Mouse (Mus musculus) brain, embryonic 14.5 days (tissue): ENCODE measurements around the gene Gpr27. TPM values are rescaled to one million over a fixed set of nuclear protein-coding genes. Genes with fewer than 3 reads are reported as not detected.
A peak's percentile ranks its signal among the peaks of the same experiment; 100 is the strongest.

Experiments
- DNase-seq: peaks from one replicate; pipeline ENCODE4 v3.0.0-alpha.2; 2011; ENCODE audit warnings: low read depth
- CTCF ChIP-seq: fragments of 200-500 bp; IDR thresholded peaks from 2 replicates; pipeline ENCODE4 v1.5.1; 2012; ENCODE audit warnings: inconsistent platforms, mild to moderate bottlenecking, moderate library complexity, borderline replicate concordance; ENCODE audit not compliant: insufficient read depth, insufficient read length; ENCODE audit errors: extremely low read depth
- POLR2A ChIP-seq: fragments of 200-500 bp; IDR thresholded peaks from 2 replicates; pipeline ENCODE4 v1.6.1; 2012; ENCODE audit warnings: mild to moderate bottlenecking, inconsistent platforms, borderline replicate concordance; ENCODE audit not compliant: poor library complexity, insufficient read depth, insufficient read length, severe bottlenecking; ENCODE audit errors: extremely low read depth
- polyA plus RNA-seq: library from polyadenylated mRNA; depleted of rRNA; stranded (reverse); fragments of >200 nt; gene quantifications from 2 replicates; pipeline ENCODE4 v1.2.3, GENCODE M21; 2012; rRNA removed

The Gpr27 gene
- polyA plus RNA-seq, result 26.5 and 38.8 TPM in 2 replicates

DNA sequence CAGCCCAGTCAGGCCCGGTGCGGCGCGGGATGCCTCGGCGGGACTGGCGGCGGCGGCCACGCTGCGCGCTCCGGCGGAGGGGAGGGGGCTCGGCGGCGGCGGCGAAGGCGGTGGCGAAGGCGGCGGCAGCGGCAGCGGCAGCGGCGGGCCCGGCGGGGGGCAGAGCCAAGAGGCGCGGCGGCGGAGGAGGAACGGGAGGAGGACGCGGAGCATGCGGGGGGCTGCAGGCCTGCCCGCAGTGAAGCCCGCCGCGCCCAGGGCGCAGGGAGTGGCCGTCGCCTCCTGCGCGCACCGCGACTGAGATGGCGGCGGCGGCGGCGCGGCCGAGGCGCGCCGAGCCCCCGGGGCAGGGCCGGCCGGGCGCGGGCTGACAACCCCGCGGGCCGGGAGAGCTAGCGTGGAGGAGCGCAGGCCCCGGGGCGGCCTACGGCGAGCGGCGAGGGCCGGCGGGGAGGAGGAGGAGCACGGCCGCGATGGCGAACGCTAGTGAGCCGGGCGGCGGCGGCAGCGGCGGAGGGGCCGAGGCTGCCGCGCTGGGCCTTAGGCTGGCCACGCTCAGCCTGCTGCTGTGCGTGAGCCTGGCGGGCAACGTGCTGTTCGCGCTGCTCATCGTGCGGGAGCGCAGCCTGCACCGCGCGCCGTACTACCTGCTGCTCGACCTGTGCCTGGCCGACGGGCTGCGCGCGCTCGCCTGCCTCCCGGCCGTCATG is at the start of gene Gpr27:
Gpr27 (plus strand) TSS at position 474 of the 710 bp plus-strand sequence.
- 0 out of 2 replicates have a peak, but pooled peaks have one; percentile 29 for TF ChIP-seq POLR2A
- no peak for TF ChIP-seq CTCF
- DNase-seq, result peak; percentile 74

DNA sequence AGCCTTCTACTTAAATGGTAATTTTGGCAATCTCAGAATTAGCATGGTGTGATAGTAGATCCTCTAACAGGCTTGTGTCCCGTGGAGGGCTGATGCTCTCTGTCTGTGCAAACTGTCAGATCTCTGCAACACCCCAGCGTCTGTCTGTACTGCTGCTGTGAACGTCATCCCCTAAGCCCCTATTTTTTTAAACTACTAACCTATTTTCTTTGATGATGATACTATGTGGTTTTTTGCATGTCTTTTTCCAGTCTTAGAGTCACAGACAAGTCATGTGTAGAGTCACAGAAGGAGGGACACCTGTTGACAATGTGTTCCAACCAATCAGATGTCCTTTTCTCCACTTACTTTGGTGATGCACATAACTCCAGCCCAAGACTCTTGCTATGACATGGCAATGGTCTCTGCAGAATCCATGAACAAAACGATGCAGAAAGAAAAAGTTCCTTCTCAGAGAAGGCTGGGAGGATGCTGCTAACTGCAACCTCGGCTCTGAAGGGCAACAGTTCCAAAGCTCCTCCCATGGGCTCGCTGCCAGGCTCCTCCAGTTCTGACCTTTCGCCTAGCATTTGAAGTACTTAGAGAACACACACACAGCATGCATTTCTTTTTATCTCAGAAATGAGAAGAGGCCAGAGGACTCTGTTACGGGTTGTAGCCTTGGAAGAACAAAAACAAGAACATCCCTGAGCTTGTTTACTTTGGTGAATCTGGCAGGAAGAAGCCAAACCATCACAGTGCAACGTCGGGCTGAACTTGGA is 48.9 kb upstream of the Gpr27 start:
- TF ChIP-seq CTCF (no peak), POLR2A (no peak)
- DNase-seq, result no peak

DNA sequence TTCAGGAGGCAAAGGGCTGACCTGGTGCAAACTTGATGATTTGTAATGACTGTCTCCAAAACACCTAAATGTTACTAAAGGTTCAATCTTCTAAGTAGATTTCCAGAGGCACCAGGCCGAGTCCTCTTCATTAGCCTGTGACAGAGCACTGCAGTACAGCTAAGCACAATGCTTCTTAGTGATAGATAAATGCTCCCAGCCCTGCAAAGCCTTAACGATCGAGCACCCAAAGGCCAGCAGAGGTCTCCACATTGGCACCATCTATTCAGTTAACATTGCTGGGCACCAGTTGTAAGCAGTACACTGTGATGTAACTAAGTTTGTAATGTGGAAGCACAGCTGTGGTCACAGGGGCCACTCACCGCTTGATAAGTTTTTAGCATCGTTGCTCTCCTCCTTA is 48.1 kb upstream of the Gpr27 start:
- TF ChIP-seq CTCF (no peak), POLR2A (no peak)
- no peak for DNase-seq

DNA sequence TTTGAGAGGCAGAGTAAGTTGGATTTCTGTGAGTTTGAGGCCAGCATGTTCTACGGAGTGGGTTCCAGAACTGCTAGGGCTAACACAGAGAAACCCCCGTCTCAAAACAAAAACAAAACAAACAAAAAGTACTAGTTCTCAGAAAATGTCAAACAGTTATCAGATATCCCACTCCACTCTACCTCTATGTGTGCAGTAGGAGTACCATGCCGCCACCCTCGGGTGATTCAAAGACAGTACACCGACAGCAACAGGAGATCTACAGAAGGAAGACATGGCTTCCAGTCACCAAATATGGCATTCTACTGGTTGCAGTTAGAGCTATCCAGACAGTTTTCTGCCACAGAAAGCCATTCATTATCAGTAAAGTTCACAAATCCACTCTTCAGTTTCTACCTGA is 47.6 kb upstream of the Gpr27 start:
- DNase-seq, result no peak
- TF ChIP-seq POLR2A (no peak), CTCF (no peak)

DNA sequence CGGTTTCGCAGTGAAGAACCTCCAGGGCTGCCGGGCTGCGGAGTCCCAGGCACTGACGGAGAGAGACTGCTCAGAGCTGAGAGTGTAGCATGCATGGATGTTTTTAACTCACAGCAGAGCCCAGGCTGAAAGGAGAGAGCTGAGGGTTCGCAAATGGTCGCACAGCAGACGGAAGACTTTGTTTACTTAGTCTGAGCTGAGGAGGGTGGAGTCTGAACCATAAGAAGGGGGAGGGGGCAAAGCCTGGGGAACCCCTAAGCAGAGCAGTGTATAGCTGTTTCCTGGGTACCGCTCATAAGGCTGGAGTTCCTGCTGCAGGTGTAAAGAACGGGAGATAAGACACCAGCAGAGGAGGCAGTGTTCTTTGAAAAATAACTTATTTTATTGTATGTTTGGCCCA is 46.1 kb upstream of the Gpr27 start:
- DNase-seq, result no peak
- no peak for TF ChIP-seq CTCF
- no peak for TF ChIP-seq POLR2A

DNA sequence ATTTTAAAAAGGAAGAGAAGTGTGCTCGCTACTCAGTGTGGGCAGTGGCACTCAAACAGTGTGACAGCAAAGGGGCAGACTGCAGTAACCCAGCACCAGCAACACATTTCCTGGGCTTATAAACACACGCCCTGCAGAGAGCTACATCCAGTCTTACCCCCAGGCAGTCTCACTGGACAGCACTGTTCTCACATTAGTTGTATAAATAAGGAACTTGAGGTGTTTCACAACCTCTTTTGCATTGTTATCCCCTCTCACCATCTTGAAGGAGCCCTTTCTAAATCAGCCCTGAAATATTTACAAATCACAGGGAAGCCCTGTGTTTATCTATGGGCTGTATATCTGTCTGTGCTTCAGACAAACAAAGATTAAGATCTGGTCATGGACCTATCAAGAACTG is 43.2 kb upstream of the Gpr27 start:
- DNase-seq, result no peak
- TF ChIP-seq POLR2A, result no peak
- TF ChIP-seq CTCF, result no peak

DNA sequence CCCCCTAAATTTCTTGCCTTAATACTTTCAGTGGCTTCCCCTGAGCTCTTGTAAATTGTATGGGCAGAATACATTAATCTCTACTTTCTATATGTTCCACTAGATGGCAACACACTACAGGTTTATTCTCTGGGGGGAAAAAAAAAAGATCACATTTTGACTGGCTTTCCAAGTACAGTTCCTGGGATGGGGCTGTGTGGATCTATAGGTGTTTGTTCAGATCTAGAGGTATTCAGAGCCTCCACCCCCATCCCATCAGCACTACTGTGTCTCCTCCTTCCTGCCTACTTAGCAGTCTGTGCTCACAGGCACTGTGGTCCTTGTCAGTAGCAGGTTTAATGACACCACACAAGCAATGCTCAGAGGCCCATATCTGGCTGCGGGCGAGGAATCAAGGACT is 40.1 kb upstream of the Gpr27 start:
- TF ChIP-seq POLR2A (no peak), CTCF (no peak)
- DNase-seq, result peak; percentile 60

DNA sequence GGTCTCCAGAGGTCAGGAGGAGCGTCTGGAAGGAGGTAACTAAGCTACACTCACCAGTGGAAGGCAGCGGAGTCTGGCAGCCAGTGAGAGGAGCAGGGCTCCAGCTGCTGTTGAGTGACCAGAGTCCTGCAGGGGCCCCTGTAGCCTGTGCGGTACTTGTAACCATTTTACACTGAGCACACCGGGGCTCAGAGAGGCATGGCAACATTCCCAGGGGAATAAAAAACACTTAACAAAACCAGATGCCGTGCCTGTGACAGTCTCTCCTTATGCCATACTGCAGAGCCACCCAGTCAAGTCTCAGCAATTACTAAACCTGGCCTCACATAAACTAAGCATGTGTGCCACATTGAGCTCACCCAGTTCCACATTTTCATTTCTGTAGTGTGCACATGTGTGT is 38.1 kb upstream of the Gpr27 start:
- no peak for DNase-seq
- TF ChIP-seq POLR2A, result no peak
- TF ChIP-seq CTCF, result no peak

DNA sequence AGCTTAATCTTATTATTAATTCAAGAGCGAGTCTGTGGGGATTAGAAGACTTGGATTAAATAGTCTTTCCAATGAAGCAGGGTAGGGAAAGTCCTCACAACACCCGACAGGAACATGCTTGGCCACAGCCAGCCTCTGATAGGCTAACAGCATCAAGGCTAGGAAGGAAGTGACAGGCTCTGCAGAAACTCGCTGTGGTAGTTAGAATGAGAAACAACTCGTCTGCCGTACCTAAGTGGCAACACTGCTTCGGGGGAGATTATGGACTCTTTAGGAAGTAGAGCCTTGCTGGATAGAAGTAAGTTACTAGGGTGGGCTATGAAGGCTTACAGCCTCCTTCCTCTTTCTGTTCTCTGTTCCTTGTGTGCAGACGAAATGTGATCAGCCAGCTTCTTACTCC is 37.0 kb upstream of the Gpr27 start:
- DNase-seq, result no peak
- TF ChIP-seq POLR2A, result no peak
- TF ChIP-seq CTCF, result no peak

DNA sequence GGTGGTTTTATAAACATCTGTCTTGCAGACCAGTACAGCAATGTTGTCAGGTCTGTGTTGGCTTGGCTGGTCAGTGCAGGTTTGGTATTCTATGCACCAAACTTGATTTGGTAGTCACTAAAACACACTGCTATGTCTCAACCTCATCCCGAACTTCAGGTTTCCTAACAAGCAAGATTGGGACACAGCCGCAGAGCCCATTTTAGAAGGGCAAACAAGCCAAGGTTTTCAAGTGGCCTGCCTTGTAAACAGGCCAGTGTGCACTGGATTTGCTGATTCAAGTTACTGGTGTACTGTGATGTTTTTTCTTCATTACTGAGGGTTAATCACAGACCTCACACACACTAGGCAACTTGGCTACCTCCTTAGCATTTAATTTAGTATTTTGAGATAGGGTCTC is 36.4 kb upstream of the Gpr27 start:
- DNase-seq, result no peak
- TF ChIP-seq POLR2A (no peak), CTCF (no peak)

DNA sequence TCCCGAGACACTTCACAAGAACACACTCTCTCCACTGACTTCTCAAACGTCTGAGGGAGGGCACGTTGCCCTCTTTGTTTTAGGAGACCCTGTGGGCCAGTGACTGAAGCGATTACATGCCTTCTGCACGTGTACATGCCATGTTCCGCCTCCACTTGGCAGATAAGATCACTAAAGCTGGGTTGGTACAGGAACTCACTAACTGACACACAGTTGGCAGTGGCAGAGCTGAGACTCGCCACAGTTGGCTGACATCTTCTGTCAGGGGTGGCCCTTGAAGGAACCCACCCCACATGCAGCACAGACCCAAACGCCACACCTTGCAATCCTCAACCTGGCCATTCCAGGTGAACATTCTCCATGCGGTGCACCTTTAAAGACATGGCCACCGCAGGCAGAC is 33.9 kb upstream of the Gpr27 start:
- TF ChIP-seq CTCF (no peak), POLR2A (no peak)
- no peak for DNase-seq

DNA sequence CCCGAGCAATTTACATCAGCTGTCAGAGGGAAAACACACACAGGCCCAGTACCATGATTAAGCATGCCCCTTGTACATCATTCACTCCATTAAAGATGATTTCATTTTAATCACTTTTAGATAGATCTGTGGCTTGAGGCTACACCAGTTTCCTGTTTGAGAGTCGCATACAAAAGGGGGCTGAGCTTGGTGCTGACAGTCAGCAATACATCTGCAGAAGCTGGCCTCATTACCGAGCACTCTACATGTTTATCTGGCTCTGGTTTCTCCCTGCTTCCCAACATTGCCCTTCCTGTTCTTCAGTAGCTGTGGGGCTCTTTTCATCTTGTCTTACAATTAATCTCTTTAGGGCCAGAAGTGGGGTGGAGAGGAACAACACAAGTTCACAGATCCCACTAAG is 32.0 kb upstream of the Gpr27 start:
- peak; percentile 56 for DNase-seq
- TF ChIP-seq CTCF (no peak), POLR2A (no peak)
